Mouse (Mus musculus) right cerebral cortex, adult 2 months (tissue): ENCODE results near the gene Sprtn.

ENCODE experiments used
- DNase-seq, 2 experiments: peaks; one replicate each; pipeline ENCODE4 v3.0.0; 2021 to 2022; ENCODE audit warnings: low spot score in 2 of 2

Sprtn gene

DNA sequence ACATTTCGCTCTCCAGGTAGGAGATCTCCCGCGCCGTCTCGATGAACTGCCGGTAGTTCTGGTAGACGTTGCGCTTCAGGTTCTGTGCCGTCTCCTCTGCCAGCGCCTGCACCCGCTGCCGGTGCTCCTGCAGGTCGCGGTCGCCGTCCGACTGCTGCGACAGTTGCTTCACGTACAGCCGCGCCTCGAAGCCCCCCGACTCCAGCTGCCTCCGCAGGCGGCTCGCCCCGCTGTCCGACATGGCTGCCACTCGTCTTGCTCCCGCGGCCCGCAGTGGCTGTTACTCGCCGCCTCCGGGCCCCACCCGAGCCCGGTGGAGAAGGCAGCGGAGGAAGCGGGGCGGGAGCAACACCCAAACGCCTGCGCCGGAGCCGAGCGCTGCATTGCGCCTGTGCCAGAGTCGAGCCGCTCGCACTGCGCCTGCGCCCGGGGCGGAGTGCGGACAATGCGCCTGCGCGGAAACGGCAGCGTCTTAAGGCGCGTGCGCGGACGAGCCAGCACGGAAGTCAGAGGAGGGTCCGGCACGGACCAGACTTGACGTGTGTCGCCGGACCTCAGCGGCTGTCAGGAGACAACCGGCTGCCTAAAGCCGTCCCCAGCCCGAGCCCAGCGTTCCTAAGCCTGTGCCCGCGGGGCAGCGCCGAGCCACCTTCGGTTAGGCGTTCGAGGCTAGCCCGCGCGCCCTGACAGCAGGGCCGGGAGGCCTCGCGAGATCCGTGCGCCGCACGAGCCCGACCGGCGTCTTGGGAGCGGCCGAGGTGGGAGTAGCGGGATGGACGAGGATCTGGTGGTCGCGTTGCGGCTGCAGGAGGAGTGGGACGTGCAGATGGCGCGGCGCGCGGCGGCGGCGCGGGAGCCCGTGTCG lies at the start of gene Sprtn, which contains the start of gene Exoc8:
TSS of gene Sprtn (plus strand) at position 501 of the 865 bp plus-strand sequence.
TSS of gene Exoc8 (minus strand) at position 320 of the 865 bp plus-strand sequence.
- DNase-seq, result peak; percentile 96 to 98

- DNase-seq, result no peak
Observed at GRCm38 (mm10) chr8:124853511-124853910, 44.2 kb upstream of the Sprtn start.

- no peak for DNase-seq
Observed at GRCm38 (mm10) chr8:124859466-124859865, 38.2 kb upstream of the Sprtn start.

GRCm38 (mm10) chr8:124860188-124860587 lies 37.5 kb upstream of the Sprtn start:
- no peak for DNase-seq

- peak; percentile 91 to 96 for DNase-seq
Observed at GRCm38 (mm10) chr8:124862321-124863162, 35.1 kb upstream of the Sprtn start, which contains the start of the genes Gnpat and 2810004N23Rik. Gene Gnpat, plus strand, starts transcription at chr8:124863033. Gene 2810004N23Rik, minus strand, starts transcription at chr8:124863120.

DNA sequence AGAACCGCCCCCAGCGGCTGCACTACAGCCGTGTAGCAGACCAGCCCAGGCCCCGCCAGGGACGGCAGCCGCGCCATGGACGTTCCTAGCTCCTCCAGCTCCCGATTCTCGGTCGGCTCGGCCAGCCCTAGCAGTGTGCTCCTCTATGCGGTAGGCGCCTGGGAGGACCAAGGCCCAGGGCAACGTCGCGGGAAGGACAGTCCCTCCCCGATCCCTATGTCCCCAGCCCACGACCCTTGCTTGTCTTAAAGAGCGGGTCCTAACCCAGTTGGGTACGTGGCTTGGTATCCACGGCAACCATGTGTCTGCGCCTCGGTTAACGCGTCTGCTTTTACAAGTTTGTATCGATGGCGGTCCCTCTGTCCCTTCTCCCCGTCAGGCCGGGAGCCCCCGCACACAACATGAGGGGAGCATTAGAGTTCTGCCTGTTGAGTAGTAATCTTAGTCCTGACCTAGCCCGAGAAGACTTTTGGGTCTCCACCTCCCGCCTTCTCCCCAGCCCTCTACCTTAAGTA lies 34.5 kb upstream of the Sprtn start:
- no peak for DNase-seq

- DNase-seq, result no peak
Observed at GRCm38 (mm10) chr8:124863729-124864128, 34.0 kb upstream of the Sprtn start.

- no peak for DNase-seq
Observed at GRCm38 (mm10) chr8:124866669-124867068, 31.0 kb upstream of the Sprtn start.

GRCm38 (mm10) chr8:124867126-124867525 lies 30.6 kb upstream of the Sprtn start:
- DNase-seq, result no peak

DNA sequence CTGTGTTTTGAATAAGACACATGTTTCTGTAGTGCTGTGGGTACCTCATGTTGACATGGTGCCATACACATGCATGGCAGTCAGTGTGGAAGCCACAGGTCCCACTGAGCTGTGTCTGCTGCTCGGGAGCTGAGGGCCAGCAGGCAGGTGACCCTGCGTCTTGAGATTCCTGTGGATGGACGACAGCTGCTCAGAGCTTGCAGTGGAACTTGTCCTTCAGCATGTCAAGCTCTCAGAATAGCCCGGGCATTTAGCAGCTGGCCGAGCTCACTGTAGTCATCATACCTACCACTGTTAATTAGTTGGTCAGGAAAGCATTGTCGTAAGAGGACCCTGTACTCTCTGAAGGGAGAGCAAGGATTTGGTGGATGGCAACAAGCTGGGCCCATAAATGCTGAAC lies 28.0 kb upstream of the Sprtn start:
- DNase-seq, result no peak

GRCm38 (mm10) chr8:124871474-124871873 lies 26.2 kb upstream of the Sprtn start:
- no peak for DNase-seq

DNA sequence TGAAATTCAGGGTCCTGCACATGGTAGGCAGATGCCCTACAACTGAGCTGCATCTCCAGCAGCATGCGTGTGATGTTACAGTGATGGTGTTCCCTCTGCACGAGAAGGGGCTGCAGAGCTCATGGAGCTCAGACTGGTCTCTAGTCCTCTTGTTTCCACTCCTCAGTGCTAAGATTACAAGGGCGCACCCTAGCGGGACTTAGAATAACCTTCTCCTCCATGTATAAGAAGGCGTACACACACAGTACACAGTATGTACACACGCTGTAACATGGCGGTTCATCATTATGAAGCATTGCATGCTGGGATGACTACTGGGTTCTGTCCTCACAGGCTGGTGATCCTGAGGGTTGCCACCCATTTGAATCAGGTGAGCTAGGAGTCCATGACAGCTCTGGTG lies 25.6 kb upstream of the Sprtn start:
- DNase-seq, result no peak

DNA sequence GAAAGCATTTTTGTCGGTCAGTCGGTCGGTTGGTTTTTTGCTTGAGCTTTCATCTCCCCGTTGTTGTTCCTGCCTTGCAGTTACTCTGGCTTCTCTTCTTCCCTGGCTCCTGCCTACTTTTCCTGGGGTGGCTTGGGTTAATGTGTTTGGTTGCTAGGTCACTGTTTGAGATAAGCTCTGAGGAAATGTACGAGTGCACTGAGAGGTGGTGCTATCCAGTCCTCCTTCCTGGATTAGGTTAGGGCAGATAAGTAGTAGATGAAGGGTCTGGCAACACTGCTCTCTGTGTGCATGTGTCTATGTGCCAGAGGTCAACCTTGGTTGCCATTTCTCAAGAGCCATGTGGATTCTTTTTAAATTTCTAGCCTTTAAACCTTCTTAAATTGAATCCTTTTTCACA lies 25.0 kb upstream of the Sprtn start:
- DNase-seq, result no peak

- peak in 1 of 2 experiments; percentile 16 for DNase-seq
Observed at GRCm38 (mm10) chr8:124878141-124878540, 19.5 kb upstream of the Sprtn start.

DNA sequence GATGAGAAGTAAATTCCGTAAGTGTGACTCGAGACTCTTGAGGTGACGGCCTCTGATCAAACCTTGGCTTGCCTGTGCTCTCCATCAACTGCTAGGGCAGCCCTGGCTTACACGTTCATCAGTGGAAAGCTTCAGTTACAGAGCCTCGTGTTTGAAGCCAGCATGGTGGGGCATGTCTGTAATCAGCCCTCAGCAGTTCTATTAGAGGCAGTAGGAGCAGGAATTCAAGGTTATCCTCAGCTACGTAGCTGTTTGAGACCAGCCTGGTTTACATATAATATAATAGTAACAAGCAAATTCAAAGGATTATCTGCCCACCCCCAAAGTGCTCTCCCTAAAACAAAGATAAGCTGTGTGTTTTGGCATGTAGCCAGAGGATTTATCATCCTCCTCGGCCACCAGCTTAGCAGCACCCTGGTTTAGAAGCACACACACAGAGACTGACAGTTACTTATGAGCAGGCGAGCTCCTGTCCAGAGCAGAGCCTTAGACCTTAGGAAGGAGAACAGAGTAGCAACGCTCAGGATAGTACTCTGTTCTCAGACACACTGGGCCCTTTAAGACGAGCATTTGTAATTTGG lies 18.6 kb upstream of the Sprtn start:
- DNase-seq, result no peak

DNA sequence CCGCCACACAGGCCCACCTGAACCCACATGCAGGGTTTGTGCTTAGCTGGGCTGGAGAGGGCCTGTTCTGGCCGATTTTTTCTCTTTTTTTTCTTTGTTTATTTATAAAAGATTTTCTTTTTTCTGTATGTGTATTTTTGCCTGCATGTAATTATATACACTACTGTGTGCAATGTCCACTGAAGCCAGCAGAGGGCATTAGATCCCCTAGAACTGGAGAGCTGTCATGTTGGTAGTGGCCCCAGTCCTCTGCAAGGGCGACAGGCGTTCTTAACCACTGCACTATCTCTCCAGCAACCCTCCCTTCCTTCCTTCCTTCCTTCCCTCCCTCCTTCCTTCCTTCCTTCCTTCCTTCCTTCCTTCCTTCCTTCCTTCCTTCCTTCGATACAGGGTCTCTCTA lies 9.3 kb upstream of the Sprtn start:
- DNase-seq, result no peak

DNA sequence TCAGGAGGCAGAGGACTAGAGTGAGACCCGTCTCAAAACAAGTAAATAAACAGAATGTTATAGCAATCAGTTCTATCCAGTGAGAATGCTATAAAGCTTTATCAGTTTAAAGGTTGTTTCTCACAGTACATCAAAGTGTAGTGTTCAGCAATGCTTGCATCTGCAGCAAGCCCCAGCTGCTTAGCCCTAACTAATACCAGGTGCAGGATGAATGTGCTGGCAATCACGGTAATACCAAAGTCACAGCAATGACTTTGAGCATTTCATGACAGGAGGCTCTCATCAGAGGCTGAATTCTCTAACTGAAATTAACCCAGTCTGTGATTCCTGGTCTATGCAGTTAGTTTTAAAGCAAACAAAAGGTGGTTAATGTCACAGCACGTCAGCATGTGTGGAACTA lies 5.1 kb upstream of the Sprtn start:
- no peak for DNase-seq

- no peak for DNase-seq
Observed at GRCm38 (mm10) chr8:124896010-124896631, 1.6 kb upstream of the Sprtn start.

- peak; percentile 65 to 70 for DNase-seq
Observed at GRCm38 (mm10) chr8:124896632-124897385, 877 bp upstream of the Sprtn start.

GRCm38 (mm10) chr8:124898251-124898905 lies 692 bp downstream of the Sprtn start:
- DNase-seq, result no peak
